Mouse (Mus musculus) stomach, postnatal 0 days (tissue): ENCODE data around the gene Fgfr2. TPM values are rescaled to one million over a fixed set of nuclear protein-coding genes. Genes with fewer than 3 reads are reported as not detected.

ENCODE experiments used
- ATAC-seq: fragments of 200-750 bp; cut with Nextera tagmentation; 2 replicates; pipeline ENCODE4 v1.8.0; 2017; ENCODE audit not compliant: low FRiP score, low TSS enrichment
- DNase-seq: peaks from one replicate; pipeline ENCODE4 v3.0.0-alpha.2; 2016; ENCODE audit warnings: low spot score
- H3K27ac ChIP-seq: fragments of 300-500 bp; sonication (generic); replicated peaks from 2 replicates; pipeline ENCODE4 v1.5.1; 2014; ENCODE audit warnings: mild to moderate bottlenecking, control low read depth
- H3K27me3 ChIP-seq: fragments of 300-500 bp; sonication (generic); 2 replicates; pipeline ENCODE4 v1.6.1; 2014; ENCODE audit warnings: low read length; ENCODE audit not compliant: control insufficient read depth, insufficient read depth
- H3K36me3 ChIP-seq: fragments of 300-500 bp; sonication (generic); 2 replicates; pipeline ENCODE4 v1.6.1; 2014; ENCODE audit warnings: low read length, mixed read lengths; ENCODE audit not compliant: control insufficient read depth, insufficient read depth
- H3K4me1 ChIP-seq: fragments of 300-500 bp; sonication (generic); replicated peaks from 2 replicates; pipeline ENCODE4 v1.6.1; 2014; ENCODE audit warnings: antibody characterized with exemption; ENCODE audit not compliant: control insufficient read depth, insufficient read depth
- H3K4me2 ChIP-seq: fragments of 300-500 bp; sonication (generic); replicated peaks from 2 replicates; pipeline ENCODE4 v1.6.1; 2014; ENCODE audit warnings: low read depth, mild to moderate bottlenecking, control low read depth, moderate library complexity
- H3K4me3 ChIP-seq: fragments of 300-500 bp; sonication (generic); 2 replicates; pipeline ENCODE4 v1.5.1; 2014; ENCODE audit warnings: low read depth, low read length, control low read depth
- H3K9ac ChIP-seq: fragments of 300-500 bp; sonication (generic); 2 replicates; pipeline ENCODE4 v1.6.1; 2014; ENCODE audit warnings: mild to moderate bottlenecking, low read length, control low read depth, mixed read lengths
- H3K9me3 ChIP-seq: fragments of 300-500 bp; sonication (generic); 2 replicates; pipeline ENCODE4 v1.6.1; 2016; ENCODE audit warnings: low read length; ENCODE audit not compliant: control insufficient read depth
- CTCF ChIP-seq: IDR thresholded peaks from 2 replicates; pipeline ENCODE4 v1.5.1; 2016; ENCODE audit warnings: antibody characterized with exemption, low read depth, mild to moderate bottlenecking, moderate library complexity
- EP300 ChIP-seq: optimal IDR thresholded peaks from 2 replicates; pipeline ENCODE3; 2016; ENCODE audit warnings: antibody characterized with exemption
- WGBS: fragments of 180-500 bp; shearing (Covaris S2); extraction: QIAGEN DNeasy Blood & Tissue Kit; methylation state at CpG from one replicate; pipeline ENCODE4 v1.1.7; 2014; 5-methylcytosine and 5-hydroxymethylcytosine counted together
- polyA plus RNA-seq: library from polyadenylated mRNA; unstranded; fragments of >200 nt; fragmentation: Nextera tagmentation; extraction: Ambion mirVana; gene quantifications from 2 replicates; pipeline ENCODE4 v1.2.1, GENCODE M21; 2015

Fgfr2 gene
- polyA plus RNA-seq, 1 experiment from 2014 or later, result 60.8 TPM

GRCm38 (mm10) chr7:132600926-132601325, 522.2 kb downstream of the Fgfr2 start:
- DNase-seq (no peak), ATAC-seq (no peak)
- WGBS, result 14% methylated on average over 8 of the region's 8 CpGs
- no peaks in the 10 kb centered on the region for H3K36me3 ChIP-seq
- H3K9ac ChIP-seq, result no peak overlapping the region
- H3K9me3 ChIP-seq, result no peaks in the 10 kb centered on the region
- no peak overlapping the region for H3K4me2 ChIP-seq
- H3K4me1 ChIP-seq, result peaks cover 2% of the 10 kb centered on the region; the same call in 1 of the 2 replicates
- TF ChIP-seq CTCF (no peak), EP300 (no peak)
- no peak overlapping the region for H3K27ac ChIP-seq
- H3K27me3 ChIP-seq, result peaks cover 15% of the 10 kb centered on the region; the same call in 1 of the 2 replicates
- H3K4me3 ChIP-seq, result no peak overlapping the region

DNA sequence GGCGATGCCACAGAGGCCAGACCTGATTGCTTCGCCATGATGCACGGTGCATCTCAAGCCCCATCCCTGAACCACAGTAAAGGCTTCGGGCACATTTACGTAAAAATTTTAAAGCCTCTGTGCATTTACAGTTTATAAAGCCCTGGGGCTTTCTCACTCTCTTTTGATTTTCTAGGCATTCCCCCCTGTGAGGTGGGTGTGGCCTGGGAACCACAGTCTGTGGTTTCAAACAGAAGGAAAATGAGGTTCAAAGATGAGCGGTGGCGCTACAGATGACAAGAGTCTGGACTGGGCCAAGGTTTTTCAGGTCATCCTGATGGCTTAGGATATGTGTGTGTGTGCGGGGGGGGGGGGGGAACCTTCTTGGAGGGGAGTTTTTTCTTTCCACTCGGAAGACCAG, 523.1 kb downstream of the Fgfr2 start:
- Histone ChIP-seq H3K9ac (no peak overlapping the region), H3K27me3 (peaks cover 15% of the 10 kb centered on the region; the same call in 1 of the 2 replicates), H3K4me3 (peak overlapping the region; percentile 35), H3K4me1 (peaks cover 2% of the 10 kb centered on the region; the same call in 1 of the 2 replicates), H3K9me3 (no peaks in the 10 kb centered on the region), H3K27ac (no peak overlapping the region), H3K36me3 (no peaks in the 10 kb centered on the region), H3K4me2 (peak overlapping the region; percentile 54)
- DNase-seq, result no peak
- 6% methylated on average over 9 of the region's 9 CpGs for WGBS
- no peak for ATAC-seq
- TF ChIP-seq EP300 (no peak), CTCF (no peak)

- Histone ChIP-seq H3K9me3 (no peaks in the 10 kb centered on the region), H3K9ac (no peak within 1 kb of the TSS), H3K4me2 (peak within 1 kb of the TSS; percentile 54), H3K4me3 (peak within 1 kb of the TSS; percentile 35), H3K36me3 (no peaks in the 10 kb centered on the region), H3K27ac (no peak within 1 kb of the TSS), H3K4me1 (peaks cover 2% of the 10 kb centered on the region; the same call in 1 of the 2 replicates), H3K27me3 (peaks cover 15% of the 10 kb centered on the region; the same call in 1 of the 2 replicates)
- DNase-seq (no peak), ATAC-seq (no peak)
- TF ChIP-seq EP300 (no peak), CTCF (no peak)
- 1% methylated on average over 49 of the region's 52 CpGs for WGBS
These were observed 523.8 kb downstream of the Fgfr2 start, which contains the start of gene Nkx1-2 for GRCm38 (mm10) chr7:132599071-132599975. Gene Nkx1-2, minus strand, starts transcription at chr7:132599637.

DNA sequence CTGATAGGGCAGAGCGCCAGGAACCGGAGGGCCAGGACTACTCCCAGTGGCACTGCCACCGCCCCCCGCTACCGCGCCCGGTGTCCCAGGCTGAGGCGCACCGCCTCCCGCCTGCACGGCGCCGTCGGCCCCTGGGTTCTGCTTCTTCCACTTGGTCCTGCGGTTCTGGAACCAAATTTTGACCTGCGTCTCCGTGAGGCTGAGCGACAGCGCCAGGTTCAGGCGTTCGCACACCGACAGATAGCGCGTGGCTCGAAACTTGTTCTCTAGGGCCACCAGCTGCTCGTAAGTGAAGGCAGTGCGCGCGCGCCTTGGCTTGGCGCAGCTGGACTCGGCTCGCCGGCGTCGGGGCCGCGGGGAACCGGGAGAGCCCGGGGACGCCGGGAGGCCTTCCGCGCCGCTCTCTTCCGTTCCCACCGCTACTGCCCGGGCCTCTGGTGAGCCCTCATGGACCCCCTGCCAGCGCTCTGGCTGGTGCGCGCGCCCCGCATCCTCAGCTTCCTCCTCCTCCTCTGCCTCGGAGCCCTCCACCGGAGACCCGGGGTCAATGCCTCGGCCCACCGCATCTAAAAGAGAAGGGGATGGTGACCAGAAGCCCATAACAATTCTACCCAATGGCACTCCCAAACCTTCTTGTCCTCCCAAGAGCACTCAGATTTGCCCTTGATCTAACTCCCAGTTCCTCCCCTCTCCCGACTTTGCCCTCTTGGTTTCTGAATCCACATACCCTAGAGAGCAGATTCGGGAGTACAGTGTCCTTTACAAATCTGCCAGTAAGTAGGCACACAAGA, 525.7 kb downstream of the Fgfr2 start:
- H3K27ac ChIP-seq, result no peak overlapping the region
- TF ChIP-seq EP300 (no peak), CTCF (no peak)

GRCm38 (mm10) chr7:132596557-132597250, 526.4 kb downstream of the Fgfr2 start:
- 14% methylated on average over 25 of the region's 26 CpGs for WGBS
- Histone ChIP-seq H3K4me3 (peak overlapping the region; percentile 44), H3K4me1 (peaks cover 2% of the 10 kb centered on the region; the same call in 1 of the 2 replicates), H3K9me3 (no peaks in the 10 kb centered on the region), H3K4me2 (peak overlapping the region; percentile 72), H3K9ac (0 out of 2 replicates have a peak overlapping the region, but pooled peaks have one; percentile 27), H3K27me3 (peaks cover 13% of the 10 kb centered on the region; the same call in 1 of the 2 replicates), H3K27ac (no peak overlapping the region), H3K36me3 (no peaks in the 10 kb centered on the region)
- TF ChIP-seq EP300, result no peak
- TF ChIP-seq CTCF, result peak; percentile 45
- ATAC-seq (peak; percentile 48; the same call in 1 of the 2 replicates), DNase-seq (no peak)

More for the DNA sequence above, 525.7 kb downstream of the Fgfr2 start:
- H3K4me2 ChIP-seq, result peak overlapping the region; percentile 72
- H3K9me3 ChIP-seq, result no peaks in the 10 kb centered on the region
- DNase-seq, result peak; percentile 40
- H3K4me3 ChIP-seq, result peak overlapping the region; percentile 44
- peak; percentile 46 for ATAC-seq
- H3K27me3 ChIP-seq, result peaks cover 13% of the 10 kb centered on the region; the same call in 1 of the 2 replicates
- 0 out of 2 replicates have a peak overlapping the region, but pooled peaks have one; percentile 27 for H3K9ac ChIP-seq
- H3K36me3 ChIP-seq, result no peaks in the 10 kb centered on the region
- 1% methylated on average over 55 of the region's 60 CpGs for WGBS
- H3K4me1 ChIP-seq, result peaks cover 2% of the 10 kb centered on the region; the same call in 1 of the 2 replicates
